Mouse (Mus musculus) midbrain, postnatal 0 days (tissue): ENCODE measurements at regions not wholly inside any gene's neighbourhood (a gene's known extent, or its start where the extent isn't known, plus 50 kb on each side); places are given as distances from the start of the nearest gene placed in this dataset.

ENCODE experiments used
- ATAC-seq: fragments of 200-750 bp; cut with Nextera tagmentation; 2 replicates; pipeline ENCODE4 v1.8.0; 2017; ENCODE audit warnings: moderate number of reproducible peaks, mild to moderate bottlenecking, moderate TSS enrichment, moderate library complexity; ENCODE audit not compliant: low FRiP score
- DNase-seq: peaks from one replicate; pipeline ENCODE4 v3.0.0-alpha.2; 2015; ENCODE audit warnings: low spot score
- H3K27ac ChIP-seq: fragments of 300-500 bp; sonication (generic); 2 replicates; pipeline ENCODE4 v1.5.1; 2014; ENCODE audit warnings: low read depth, mild to moderate bottlenecking, low read length, mixed read lengths
- H3K27me3 ChIP-seq: fragments of 300-500 bp; sonication (generic); 2 replicates; pipeline ENCODE4 v1.6.1; 2014; ENCODE audit warnings: low read length, control low read depth, mixed read lengths; ENCODE audit not compliant: insufficient read depth
- H3K36me3 ChIP-seq: fragments of 300-500 bp; sonication (generic); 2 replicates; pipeline ENCODE4 v1.6.1; 2014; ENCODE audit warnings: low read length, control low read depth, mixed read lengths; ENCODE audit not compliant: insufficient read depth
- H3K4me1 ChIP-seq: fragments of 300-500 bp; sonication (generic); 2 replicates; pipeline ENCODE4 v1.6.1; 2014; ENCODE audit warnings: mild to moderate bottlenecking, control low read depth, antibody characterized with exemption, low read length, mixed read lengths; ENCODE audit not compliant: insufficient read depth
- H3K4me2 ChIP-seq: fragments of 300-500 bp; sonication (generic); 2 replicates; pipeline ENCODE4 v1.6.1; 2014; ENCODE audit warnings: low read depth, mild to moderate bottlenecking, low read length, mixed read lengths; ENCODE audit not compliant: poor library complexity, severe bottlenecking
- H3K4me3 ChIP-seq: fragments of 300-500 bp; sonication (generic); 2 replicates; pipeline ENCODE4 v1.5.1; 2014; ENCODE audit warnings: low read depth, mild to moderate bottlenecking, low read length, moderate library complexity
- H3K9ac ChIP-seq: fragments of 300-500 bp; sonication (generic); replicated peaks from 2 replicates; pipeline ENCODE4 v1.6.1; 2014; ENCODE audit warnings: mild to moderate bottlenecking, low read length, moderate library complexity, mixed read lengths; ENCODE audit not compliant: poor library complexity, severe bottlenecking
- H3K9me3 ChIP-seq: fragments of 300-500 bp; sonication (generic); 2 replicates; pipeline ENCODE4 v1.6.1; 2016; ENCODE audit warnings: low read length, control low read depth
- CTCF ChIP-seq: IDR thresholded peaks from 2 replicates; pipeline ENCODE4 v1.5.1; 2016; ENCODE audit warnings: antibody characterized with exemption, mild to moderate bottlenecking
- WGBS: fragments of 180-500 bp; shearing (Covaris S2); extraction: QIAGEN DNeasy Blood & Tissue Kit; methylation state at CpG from one replicate; pipeline ENCODE4 v1.1.7; 2014; 5-methylcytosine and 5-hydroxymethylcytosine counted together

- WGBS, result 13% methylated on average over 2 of the region's 2 CpGs
- no peaks in the 10 kb centered on the region for H3K9me3 ChIP-seq
- DNase-seq, result peak; percentile 17
- no peak overlapping the region for H3K9ac ChIP-seq
- H3K27ac ChIP-seq, result no peak overlapping the region
- no peaks in the 10 kb centered on the region for H3K27me3 ChIP-seq
- no peak overlapping the region for H3K4me3 ChIP-seq
- no peaks in the 10 kb centered on the region for H3K36me3 ChIP-seq
- no peak for ATAC-seq
- no peaks in the 10 kb centered on the region for H3K4me1 ChIP-seq
- no peak overlapping the region for H3K4me2 ChIP-seq
- TF ChIP-seq CTCF, result no peak
Observed at GRCm38 (mm10) chr4:95303337-95303736, 251.3 kb upstream of the Jun start.

GRCm38 (mm10) chr4:95304006-95304405 is 252.0 kb upstream of the Jun start:
- Histone ChIP-seq H3K9me3 (no peaks in the 10 kb centered on the region), H3K27me3 (no peaks in the 10 kb centered on the region), H3K9ac (no peak overlapping the region), H3K27ac (no peak overlapping the region), H3K4me3 (no peak overlapping the region), H3K4me2 (no peak overlapping the region), H3K4me1 (no peaks in the 10 kb centered on the region), H3K36me3 (no peaks in the 10 kb centered on the region)
- 93% methylated on average over 1 of the region's 1 CpGs for WGBS
- no peak for DNase-seq
- no peak for TF ChIP-seq CTCF
- no peak for ATAC-seq

- ATAC-seq (no peak), DNase-seq (no peak)
- Histone ChIP-seq H3K4me1 (no peaks in the 10 kb centered on the region), H3K27ac (no peak overlapping the region), H3K4me2 (no peak overlapping the region), H3K36me3 (no peaks in the 10 kb centered on the region), H3K4me3 (no peak overlapping the region), H3K27me3 (no peaks in the 10 kb centered on the region), H3K9ac (no peak overlapping the region), H3K9me3 (no peaks in the 10 kb centered on the region)
- WGBS, result 89% methylated on average over 2 of the region's 2 CpGs
- no peak for TF ChIP-seq CTCF
Observed at GRCm38 (mm10) chr4:95307134-95307533, 250.2 kb upstream of the Fggy start.

- Histone ChIP-seq H3K27me3 (no peaks in the 10 kb centered on the region), H3K4me1 (no peaks in the 10 kb centered on the region), H3K4me2 (no peak overlapping the region), H3K4me3 (no peak overlapping the region), H3K27ac (no peak overlapping the region), H3K9ac (no peak overlapping the region), H3K9me3 (no peaks in the 10 kb centered on the region), H3K36me3 (no peaks in the 10 kb centered on the region)
- DNase-seq (no peak), ATAC-seq (no peak)
- WGBS, result 71% methylated on average over 5 of the region's 5 CpGs
- TF ChIP-seq CTCF, result no peak
Observed at GRCm38 (mm10) chr4:95308469-95308895, 248.8 kb upstream of the Fggy start.

- no peak overlapping the region for H3K9ac ChIP-seq
Observed at GRCm38 (mm10) chr4:95310410-95310809, 246.9 kb upstream of the Fggy start.

GRCm38 (mm10) chr4:95317821-95318290 is 239.5 kb upstream of the Fggy start:
- H3K27ac ChIP-seq, result no peak overlapping the region
- H3K9me3 ChIP-seq, result no peaks in the 10 kb centered on the region
- H3K27me3 ChIP-seq, result no peaks in the 10 kb centered on the region
- H3K36me3 ChIP-seq, result no peaks in the 10 kb centered on the region
- no peak overlapping the region for H3K4me3 ChIP-seq
- ATAC-seq, result peak; percentile 61; the same call in 1 of the 2 replicates
- no peaks in the 10 kb centered on the region for H3K4me1 ChIP-seq
- 49% methylated on average over 3 of the region's 3 CpGs for WGBS
- no peak overlapping the region for H3K4me2 ChIP-seq
- peak; percentile 69 for DNase-seq
- no peak overlapping the region for H3K9ac ChIP-seq
- TF ChIP-seq CTCF, result no peak

More at GRCm38 (mm10) chr4:95310410-95310809, 246.9 kb upstream of the Fggy start:
- no peaks in the 10 kb centered on the region for H3K4me1 ChIP-seq
- ATAC-seq (no peak), DNase-seq (no peak)
- no peak for TF ChIP-seq CTCF
- no peak overlapping the region for H3K27ac ChIP-seq
- H3K4me3 ChIP-seq, result no peak overlapping the region
- no peaks in the 10 kb centered on the region for H3K27me3 ChIP-seq
- H3K4me2 ChIP-seq, result no peak overlapping the region
- H3K9me3 ChIP-seq, result no peaks in the 10 kb centered on the region
- H3K36me3 ChIP-seq, result no peaks in the 10 kb centered on the region
- WGBS, result 85% methylated on average over 6 of the region's 6 CpGs
